ENCODE assay signal across 8 mouse cellular contexts in the genomic region with DNA sequence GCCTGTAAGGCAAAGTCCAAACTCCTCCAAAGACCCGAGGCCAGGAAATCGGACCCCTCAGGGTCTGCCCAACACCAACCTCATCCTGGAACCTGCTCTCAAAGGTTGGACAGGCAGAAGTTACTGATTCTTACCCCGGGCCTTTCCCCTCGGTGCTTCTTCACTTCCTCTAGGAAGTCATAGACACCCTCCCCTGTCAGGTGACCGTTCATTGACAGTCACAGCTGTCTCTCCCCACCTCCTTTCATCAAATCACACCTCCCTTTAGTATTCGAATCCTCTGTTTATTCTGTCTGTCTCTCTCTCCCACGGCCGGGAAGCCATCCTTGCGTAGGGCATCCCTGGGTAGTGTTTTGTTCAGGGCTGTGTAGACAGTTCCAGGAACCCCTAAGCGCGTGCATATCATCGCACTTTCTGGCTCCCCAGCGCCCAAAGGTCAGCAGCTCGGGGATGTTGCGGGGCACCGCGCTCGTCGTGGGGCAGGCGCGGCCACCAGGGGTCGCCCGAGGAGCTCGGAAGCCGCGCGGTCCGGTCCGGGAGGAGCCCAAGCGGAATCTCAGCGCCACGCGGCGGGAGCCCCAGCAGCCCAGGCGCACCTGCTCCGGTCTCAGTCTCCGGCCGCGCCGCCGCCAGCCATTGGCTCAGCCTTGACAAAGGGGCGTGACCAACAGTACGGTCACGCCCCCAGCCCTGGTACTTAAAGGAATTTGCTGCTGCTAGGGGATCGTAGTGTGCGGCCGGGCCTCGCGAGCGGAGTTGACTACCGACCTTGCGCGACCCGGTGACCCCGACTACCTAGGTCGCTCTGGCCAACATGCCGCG. TPM values are rescaled to one million over a fixed set of nuclear protein-coding genes. Genes with fewer than 3 reads are reported as not detected.
DNase-seq lines count a peak whose midpoint lies in the region; ATAC-seq and TF ChIP-seq lines count a peak whose summit lies in the region.

A gene (plus strand): TSS at position 720 of the 822 bp plus-strand sequence.

- H3K4me2 ChIP-seq in heart, embryonic 15.5 days, result peak within 1 kb of the TSS; percentile 95
- H3K4me2 ChIP-seq in liver, embryonic 14.5 days (ENCODE audit: low read depth), result peak within 1 kb of the TSS; percentile 52
- H3K4me2 ChIP-seq in neural tube, embryonic 12.5 days (replicated peaks), result peak within 1 kb of the TSS; percentile 87

- peak within 1 kb of the TSS; percentile 61 for H3K4me3 ChIP-seq in forebrain, embryonic 10.5 days
- peak within 1 kb of the TSS; percentile 65 for H3K4me3 ChIP-seq in heart, embryonic 15.5 days
- H3K4me3 ChIP-seq in liver, embryonic 14.5 days (ENCODE audit: insufficient read depth in 1 of 2, low read depth in 2 of 2, low read length in 2 of 2), result peak within 1 kb of the TSS; percentile 30 to 38; a peak in 3 of 4 replicates
- H3K4me3 ChIP-seq in neural tube, embryonic 12.5 days, result peak within 1 kb of the TSS; percentile 50

- peak within 1 kb of the TSS; percentile 74 for H3K27ac ChIP-seq in forebrain, embryonic 10.5 days
- H3K27ac ChIP-seq in heart, embryonic 15.5 days, result peak within 1 kb of the TSS; percentile 48
- H3K27ac ChIP-seq in liver, embryonic 14.5 days, result no peak within 1 kb of the TSS
- no peak within 1 kb of the TSS for H3K27ac ChIP-seq in neural tube, embryonic 12.5 days

- peak; percentile 72 for TF ChIP-seq CTCF in liver, embryonic 14.5 days (IDR thresholded peaks at IDR 0.05; ENCODE audit: low read depth)

- no peak for TF ChIP-seq EP300 in liver, embryonic 14.5 days (IDR thresholded peaks at IDR 0.05; ENCODE audit: low read depth)

- H3K9me3 ChIP-seq in forebrain, embryonic 10.5 days, result no peaks in the 10 kb centered on the region
- H3K9me3 ChIP-seq in heart, embryonic 15.5 days (replicated peaks), result no peaks in the 10 kb centered on the region
- H3K9me3 ChIP-seq in liver, embryonic 14.5 days (ENCODE audit: control insufficient read depth, low read length), result no peaks in the 10 kb centered on the region
- no peaks in the 10 kb centered on the region for H3K9me3 ChIP-seq in neural tube, embryonic 12.5 days

- WGBS in forebrain, embryonic 10.5 days, result 1% methylated on average over 58 of the region's 58 CpGs
- WGBS in heart, embryonic 15.5 days, result under 1% methylated on average over 58 of the region's 58 CpGs
- WGBS in liver, embryonic 14.5 days (ENCODE audit: insufficient replicate concordance), result under 1% methylated on average over 58 of the region's 58 CpGs
- WGBS in neural tube, embryonic 12.5 days, result 1% methylated on average over 58 of the region's 58 CpGs

- peaks cover 57% of the 10 kb centered on the region for H3K4me1 ChIP-seq in forebrain, embryonic 10.5 days
- peaks cover 42% of the 10 kb centered on the region for H3K4me1 ChIP-seq in heart, embryonic 15.5 days (replicated peaks)
- H3K4me1 ChIP-seq in liver, embryonic 14.5 days (replicated peaks; ENCODE audit: control insufficient read depth in 2 of 2, insufficient read depth in 2 of 2, low read length in 1 of 2), result peaks cover 0 to 7% of the 10 kb centered on the region in 2 experiments; a peak in 1 of 4 replicates
- peaks cover 43% of the 10 kb centered on the region for H3K4me1 ChIP-seq in neural tube, embryonic 12.5 days

- peaks cover 25% of the 10 kb centered on the region for H3K36me3 ChIP-seq in forebrain, embryonic 10.5 days (replicated peaks)
- H3K36me3 ChIP-seq in heart, embryonic 15.5 days, result no peaks in the 10 kb centered on the region
- no peaks in the 10 kb centered on the region for H3K36me3 ChIP-seq in liver, embryonic 14.5 days (replicated peaks; ENCODE audit: control insufficient read depth, insufficient read depth, low read depth)
- H3K36me3 ChIP-seq in neural tube, embryonic 12.5 days, result no peaks in the 10 kb centered on the region

- peaks cover 97% of the 10 kb centered on the region for H3K27me3 ChIP-seq in forebrain, embryonic 10.5 days (ENCODE audit: poor library complexity, severe bottlenecking)
- H3K27me3 ChIP-seq in heart, embryonic 15.5 days, result peaks cover 18% of the 10 kb centered on the region
- H3K27me3 ChIP-seq in liver, embryonic 14.5 days (ENCODE audit: control insufficient read depth, insufficient read depth, low read length), result peaks cover 34% of the 10 kb centered on the region
- peaks cover 40% of the 10 kb centered on the region for H3K27me3 ChIP-seq in neural tube, embryonic 12.5 days (replicated peaks)

- peak within 1 kb of the TSS; percentile 63 for H3K9ac ChIP-seq in heart, embryonic 15.5 days
- no peak within 1 kb of the TSS for H3K9ac ChIP-seq in liver, embryonic 14.5 days (replicated peaks)
- H3K9ac ChIP-seq in neural tube, embryonic 12.5 days, result peak within 1 kb of the TSS; percentile 51

- DNase-seq in CD8-positive naive resting alpha-beta T cell, adult 2 months (ENCODE audit: low read depth in 2 of 2, low spot score in 2 of 2), result peak; percentile 70 to 73
- DNase-seq in c-Kit-positive CD71-negative TER-119-negative erythroid progenitor cells, embryonic 14.5 days (ENCODE audit: low read depth), result peak; percentile 79
- peak; percentile 95 for DNase-seq in forebrain, embryonic 10.5 days (ENCODE audit: extremely low spot score, low spot score)
- DNase-seq in kidney, postnatal 25 days, result peak; percentile 96 to 98
- peak; percentile 68 to 71 (median 71) for DNase-seq in liver, embryonic 14.5 days (ENCODE audit: low read depth in 3 of 3, low spot score in 3 of 3)
- peak; percentile 32 for DNase-seq in telencephalon, adult 2 months (ENCODE audit: low read depth, low spot score)

- peak; percentile 94 for ATAC-seq in heart, embryonic 15.5 days (replicated peaks; ENCODE audit: insufficient number of reproducible peaks, insufficient read depth, low FRiP score, low read depth)
- ATAC-seq in liver, embryonic 14.5 days (ENCODE audit: insufficient read depth), result peak; percentile 93
- ATAC-seq in neural tube, embryonic 12.5 days (ENCODE audit: low FRiP score, low read depth), result peak; percentile 88

RNA-seq across cellular contexts. Expression of the gene that starts here (rescaled TPM):
- polyA plus RNA-seq in forebrain, embryonic 10.5 days (2016; fragmentation: Nextera tagmentation; extraction: Ambion mirVana), result 40.4 and 46.9 TPM in 2 replicates
- polyA plus RNA-seq in heart, embryonic 15.5 days (2015; fragmentation: Nextera tagmentation; extraction: Ambion mirVana), result 14.0 and 19.5 TPM in 2 replicates
- 1.9 and 2.2 TPM in 2 replicates for polyA plus RNA-seq in liver, embryonic 14.5 days (2012; rRNA removed)
- polyA plus RNA-seq in liver, embryonic 14.5 days (2014; fragmentation: Nextera tagmentation; extraction: Ambion mirVana), result 1.1 and 2.0 TPM in 2 replicates
- polyA plus RNA-seq in neural tube, embryonic 12.5 days (2016; fragmentation: Nextera tagmentation; extraction: Ambion mirVana), result 21.7 and 23.2 TPM in 2 replicates

Comparison
In these comparisons a context has a peak if more than half of its experiments do, and no peak if none do; other contexts are left out.
1. DNase-seq: peak in every context shown above with its lines; median percentile 97 in kidney, postnatal 25 days; 95 in forebrain, embryonic 10.5 days; 79 in c-Kit-positive CD71-negative TER-119-negative erythroid progenitor cells, embryonic 14.5 days; 72 in CD8-positive naive resting alpha-beta T cell, adult 2 months; 71 in liver, embryonic 14.5 days; 32 in telencephalon, adult 2 months.
2. H3K27ac ChIP-seq: peak in forebrain, embryonic 10.5 days (single experiment) and heart, embryonic 15.5 days (single experiment); none in liver, embryonic 14.5 days (single experiment) and neural tube, embryonic 12.5 days (single experiment).
3. Peak in every context shown above with its lines, with median percentiles within 50 percentile points of each other: H3K4me3 ChIP-seq, ATAC-seq and H3K4me2 ChIP-seq.